25 mouse cellular contexts compared by ENCODE assay signal in genomic region chr4:109103145-109103883, GRCm38 (mm10).
DNase-seq lines count a peak whose midpoint lies in the region; ATAC-seq and TF ChIP-seq lines count a peak whose summit lies in the region.
"Had no signal": no experiment of that assay in that cellular context is flagged by ENCODE, and none has a peak within 500 bp of the region (broad histone marks: within the 10 kb centered on the region; RNA-seq: fewer than 3 reads in every experiment).

No protein-coding gene starts in this region.

- H3K27ac ChIP-seq in liver, adult 2 months (replicated peaks; ENCODE audit: insufficient read depth, low read depth, low read length), result 0 out of 2 replicates have a peak overlapping the region, but pooled peaks have one; percentile 18
- H3K27ac ChIP-seq in liver, embryonic 12.5 days, result no peak overlapping the region
- H3K27ac ChIP-seq: embryonic facial prominence, embryonic 12.5 days; forebrain, embryonic 12.5 days; heart, adult 2 months; hindbrain, embryonic 13.5 days; limb, embryonic 13.5 days; liver, embryonic 14.5 days; midbrain, embryonic 10.5 days; stomach, embryonic 15.5 days had no signal

- DNase-seq in heart, adult 11 months, result peak; percentile 84
- no peak for DNase-seq in heart, adult 18-20 months
- no peak for DNase-seq in liver, adult 2 months (ENCODE audit: extremely low read depth, low read depth, low spot score)
- DNase-seq in thymus, postnatal 4 days, result peak; percentile 16
- DNase-seq in thymus, postnatal 14 days, result no peak
- DNase-seq in skeletal muscle tissue, adult 2 months (ENCODE audit: low read depth, low spot score), result peak; percentile 39
- DNase-seq in left cerebral cortex, adult 18-20 months (ENCODE audit: low spot score in 2 of 2), result no peak
- DNase-seq: adrenal gland, adult 8-10 months; cerebellum, adult 18-20 months; cerebellum, postnatal 14 days; heart, adult 2 months; heart, postnatal 36 days; kidney, postnatal 10 days; layer of hippocampus, postnatal 36 days; right cerebral cortex, postnatal 4 days had no signal

- H3K9me3 ChIP-seq in liver, embryonic 12.5 days (replicated peaks), result no peaks in the 10 kb centered on the region
- H3K9me3 ChIP-seq: embryonic facial prominence, embryonic 12.5 days; forebrain, embryonic 12.5 days; hindbrain, embryonic 13.5 days; limb, embryonic 13.5 days; midbrain, embryonic 10.5 days; stomach, embryonic 15.5 days had no signal

- H3K36me3 ChIP-seq in liver, adult 2 months (ENCODE audit: control insufficient read depth, insufficient read depth, low read length), result peaks cover 26% of the 10 kb centered on the region
- H3K36me3 ChIP-seq in liver, embryonic 12.5 days, result peaks cover 11% of the 10 kb centered on the region
- H3K36me3 ChIP-seq: stomach, embryonic 15.5 days had no signal

- no peak overlapping the region for H3K4me3 ChIP-seq in liver, adult 2 months (ENCODE audit: insufficient read depth, low read depth, low read length)
- no peak overlapping the region for H3K4me3 ChIP-seq in liver, embryonic 12.5 days
- H3K4me3 ChIP-seq: embryonic facial prominence, embryonic 12.5 days; erythroblast, embryonic 14.5 days; forebrain, embryonic 12.5 days; heart, adult 2 months; hindbrain, embryonic 13.5 days; limb, embryonic 13.5 days; midbrain, embryonic 10.5 days; stomach, embryonic 15.5 days had no signal

- H3K9ac ChIP-seq in liver, adult 2 months (ENCODE audit: low read depth, low read length), result no peak overlapping the region
- no peak overlapping the region for H3K9ac ChIP-seq in liver, embryonic 12.5 days
- H3K9ac ChIP-seq: embryonic facial prominence, embryonic 12.5 days; forebrain, embryonic 12.5 days; hindbrain, embryonic 13.5 days; limb, embryonic 13.5 days; liver, embryonic 14.5 days; stomach, embryonic 15.5 days had no signal

- no peaks in the 10 kb centered on the region for H3K27me3 ChIP-seq in liver, adult 2 months (ENCODE audit: control insufficient read depth, insufficient read depth, low read length)
- H3K27me3 ChIP-seq in liver, embryonic 12.5 days (replicated peaks), result no peaks in the 10 kb centered on the region
- H3K27me3 ChIP-seq: embryonic facial prominence, embryonic 12.5 days; forebrain, embryonic 12.5 days; hindbrain, embryonic 13.5 days; limb, embryonic 13.5 days; stomach, embryonic 15.5 days had no signal

- H3K4me1 ChIP-seq in liver, adult 2 months (ENCODE audit: control insufficient read depth, insufficient read depth, low read length), result peaks cover 22% of the 10 kb centered on the region
- H3K4me1 ChIP-seq in liver, embryonic 12.5 days, result peaks cover 27% of the 10 kb centered on the region
- H3K4me1 ChIP-seq: embryonic facial prominence, embryonic 12.5 days; forebrain, embryonic 12.5 days; hindbrain, embryonic 13.5 days; limb, embryonic 13.5 days; midbrain, embryonic 10.5 days; stomach, embryonic 15.5 days had no signal

- 57% methylated on average over 9 of the region's 9 CpGs for WGBS in liver, adult 2 months
- WGBS in liver, embryonic 12.5 days (ENCODE audit: insufficient replicate concordance), result 60% methylated on average over 9 of the region's 9 CpGs

- no peak overlapping the region for H3K4me2 ChIP-seq in liver, embryonic 12.5 days
- H3K4me2 ChIP-seq: embryonic facial prominence, embryonic 12.5 days; forebrain, embryonic 12.5 days; hindbrain, embryonic 13.5 days; limb, embryonic 13.5 days; stomach, embryonic 15.5 days had no signal

- no peak for TF ChIP-seq CTCF in liver, adult 2 months (IDR thresholded peaks at IDR 0.05; ENCODE audit: low read depth, low read length)

- H3K79me2 ChIP-seq in liver, adult 2 months (ENCODE audit: control insufficient read depth, insufficient read depth, low read length), result peaks cover 25% of the 10 kb centered on the region; the same call in 1 of the 2 replicates

- no peak for TF ChIP-seq POLR2A in liver, adult 2 months (IDR thresholded peaks at IDR 0.05; ENCODE audit: extremely low read depth, insufficient read depth, low read length)

- ATAC-seq in liver, embryonic 12.5 days, result no peak
- ATAC-seq: midbrain, embryonic 16.5 days had no signal

Comparison
In these comparisons a context has a peak if more than half of its experiments do, and no peak if none do; other contexts are left out.
1. DNase-seq: peak in heart, adult 11 months (single experiment), thymus, postnatal 4 days (single experiment) and skeletal muscle tissue, adult 2 months (single experiment); none in heart, adult 18-20 months (0 of 2), liver, adult 2 months (single experiment), thymus, postnatal 14 days (single experiment) and left cerebral cortex, adult 18-20 months (0 of 2).